Mouse (Mus musculus): ENCODE measurements at regions not wholly inside any gene's neighbourhood (a gene's known extent, or its start where the extent isn't known, plus 50 kb on each side); places are given as distances from the start of the nearest gene placed in this dataset.

DNA sequence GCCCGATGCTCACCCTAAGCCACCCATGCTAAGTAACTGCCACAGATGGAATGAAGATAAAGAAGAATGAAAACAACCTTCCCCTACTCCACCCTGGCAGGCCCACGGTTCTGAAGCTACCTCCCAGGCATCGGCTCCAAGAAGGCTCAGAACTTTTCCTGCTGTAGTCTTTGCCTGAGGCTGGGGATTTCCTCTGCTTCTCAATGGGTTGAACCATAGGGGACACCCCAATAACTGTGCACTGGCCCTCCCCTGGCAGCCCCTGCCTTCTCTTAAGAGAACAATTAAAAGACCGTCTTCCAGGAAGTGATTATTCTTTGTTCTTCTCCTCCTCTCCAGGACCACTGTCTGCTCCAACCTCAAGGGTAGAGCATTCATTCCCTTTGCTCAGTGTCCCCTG is 191.9 kb downstream of the Maf start:
- Histone ChIP-seq H3K27me3 (ENCODE audit: control insufficient read depth, insufficient read depth, low read length) (no peaks in the 10 kb centered on the region), H3K27ac (no peak overlapping the region), H3K36me3 (replicated peaks; ENCODE audit: control insufficient read depth, insufficient read depth) (no peaks in the 10 kb centered on the region)

DNA sequence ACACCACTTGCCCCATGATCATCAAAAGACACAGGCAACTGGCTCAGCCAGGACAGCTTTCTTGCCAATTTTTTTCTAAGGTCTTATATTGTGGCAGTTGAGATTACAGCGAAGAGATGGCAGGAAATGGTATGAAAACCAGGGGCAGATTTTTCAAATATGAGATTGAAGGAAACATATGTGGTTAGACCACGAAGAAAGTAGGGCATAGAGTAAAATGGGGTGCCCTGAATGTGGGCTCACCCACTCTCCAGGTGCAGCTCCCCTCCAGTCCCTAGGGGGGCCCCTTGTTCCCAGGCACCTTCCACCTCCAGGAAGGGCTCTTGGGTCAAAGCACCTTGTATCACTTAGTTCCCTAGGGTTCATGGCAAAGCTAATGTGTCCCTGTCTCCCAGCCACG is 193.1 kb downstream of the Maf start:
- Histone ChIP-seq H3K4me1 (replicated peaks; ENCODE audit: control insufficient read depth, insufficient read depth, low read length) (no peaks in the 10 kb centered on the region), H3K4me2 (replicated peaks) (no peak overlapping the region), H3K27me3 (ENCODE audit: control insufficient read depth, insufficient read depth, low read length) (no peaks in the 10 kb centered on the region), H3K27ac (no peak overlapping the region), H3K9ac (no peak overlapping the region), H3K4me3 (replicated peaks; ENCODE audit: low read length) (no peak overlapping the region), H3K36me3 (replicated peaks; ENCODE audit: control insufficient read depth, insufficient read depth) (no peaks in the 10 kb centered on the region), H3K9me3 (ENCODE audit: control insufficient read depth, low read length) (no peaks in the 10 kb centered on the region)
- DNase-seq (ENCODE audit: low spot score) (no peak), ATAC-seq (ENCODE audit: low FRiP score) (no peak)
- 82% methylated on average over 3 of the region's 3 CpGs for WGBS

More for the DNA sequence above, 191.9 kb downstream of the Maf start:
- H3K4me1 ChIP-seq (replicated peaks; ENCODE audit: control insufficient read depth, insufficient read depth, low read length), result no peaks in the 10 kb centered on the region
- WGBS, result 74% methylated on average over 4 of the region's 4 CpGs
- H3K4me3 ChIP-seq (replicated peaks; ENCODE audit: low read length), result no peak overlapping the region
- no peak overlapping the region for H3K9ac ChIP-seq
- ATAC-seq (ENCODE audit: low FRiP score) (no peak), DNase-seq (ENCODE audit: low spot score) (no peak)
- peaks cover 5% of the 10 kb centered on the region; the same call in 1 of the 2 replicates for H3K9me3 ChIP-seq (ENCODE audit: control insufficient read depth, low read length)
- H3K4me2 ChIP-seq (replicated peaks), result no peak overlapping the region

- no peaks in the 10 kb centered on the region for H3K9me3 ChIP-seq (ENCODE audit: control insufficient read depth, low read length)
- no peaks in the 10 kb centered on the region for H3K27me3 ChIP-seq (ENCODE audit: control insufficient read depth, insufficient read depth, low read length)
- H3K4me2 ChIP-seq (replicated peaks), result no peak overlapping the region
- 92% methylated on average over 4 of the region's 4 CpGs for WGBS
- no peak overlapping the region for H3K4me3 ChIP-seq (replicated peaks; ENCODE audit: low read length)
- ATAC-seq (ENCODE audit: low FRiP score) (no peak), DNase-seq (ENCODE audit: low spot score) (no peak)
- H3K4me1 ChIP-seq (replicated peaks; ENCODE audit: control insufficient read depth, insufficient read depth, low read length), result no peaks in the 10 kb centered on the region
- no peak overlapping the region for H3K27ac ChIP-seq
- H3K36me3 ChIP-seq (replicated peaks; ENCODE audit: control insufficient read depth, insufficient read depth), result no peaks in the 10 kb centered on the region
- no peak overlapping the region for H3K9ac ChIP-seq
Observed at GRCm38 (mm10) chr8:115507180-115507579, 200.4 kb downstream of the Maf start.

GRCm38 (mm10) chr8:115506741-115507140 is 200.9 kb downstream of the Maf start:
- ATAC-seq (ENCODE audit: low FRiP score) (no peak), DNase-seq (ENCODE audit: low spot score) (no peak)
- Histone ChIP-seq H3K4me2 (replicated peaks) (no peak overlapping the region), H3K27ac (no peak overlapping the region), H3K27me3 (ENCODE audit: control insufficient read depth, insufficient read depth, low read length) (no peaks in the 10 kb centered on the region), H3K9ac (no peak overlapping the region), H3K4me1 (replicated peaks; ENCODE audit: control insufficient read depth, insufficient read depth, low read length) (no peaks in the 10 kb centered on the region), H3K9me3 (ENCODE audit: control insufficient read depth, low read length) (no peaks in the 10 kb centered on the region), H3K4me3 (replicated peaks; ENCODE audit: low read length) (no peak overlapping the region), H3K36me3 (replicated peaks; ENCODE audit: control insufficient read depth, insufficient read depth) (no peaks in the 10 kb centered on the region)
- WGBS, result 72% methylated on average over 10 of the region's 10 CpGs

GRCm38 (mm10) chr8:115496016-115496415 is 211.6 kb downstream of the Maf start:
- WGBS, result 93% methylated on average over 1 of the region's 1 CpGs
- no peak for DNase-seq (ENCODE audit: low spot score)
- H3K27me3 ChIP-seq (ENCODE audit: control insufficient read depth, insufficient read depth, low read length), result no peaks in the 10 kb centered on the region

DNA sequence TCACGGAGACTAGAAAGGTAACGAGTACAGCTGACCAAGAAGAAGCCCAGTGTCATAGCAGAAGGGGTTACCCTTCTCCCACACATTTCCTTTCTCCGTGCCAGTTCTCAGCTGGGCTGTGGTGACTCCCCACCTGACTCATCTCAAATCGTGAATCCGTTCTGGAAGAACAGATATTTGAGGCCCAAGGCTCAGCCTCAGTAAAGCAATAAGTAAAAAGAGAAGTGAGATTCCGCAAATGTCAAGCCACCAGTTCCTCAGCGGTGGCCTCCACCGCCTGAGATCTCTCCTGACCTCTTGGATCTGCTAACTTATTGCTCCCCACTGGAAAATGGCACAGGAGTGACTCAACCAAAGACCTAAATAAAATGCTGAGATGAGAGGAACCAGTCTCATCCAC is 213.2 kb downstream of the Maf start:
- DNase-seq (ENCODE audit: low spot score) (no peak), ATAC-seq (ENCODE audit: low FRiP score) (no peak)
- H3K4me2 ChIP-seq (replicated peaks), result no peak overlapping the region
- no peaks in the 10 kb centered on the region for H3K9me3 ChIP-seq (ENCODE audit: control insufficient read depth, low read length)
- H3K4me3 ChIP-seq (replicated peaks; ENCODE audit: low read length), result no peak overlapping the region
- H3K27me3 ChIP-seq (ENCODE audit: control insufficient read depth, insufficient read depth, low read length), result no peaks in the 10 kb centered on the region
- WGBS, result 93% methylated on average over 8 of the region's 8 CpGs
- H3K27ac ChIP-seq, result no peak overlapping the region
- no peak overlapping the region for H3K9ac ChIP-seq
- H3K36me3 ChIP-seq (replicated peaks; ENCODE audit: control insufficient read depth, insufficient read depth), result no peaks in the 10 kb centered on the region
- 0 out of 2 replicates have a peak, but pooled peaks cover 2% of the 10 kb centered on the region for H3K4me1 ChIP-seq (replicated peaks; ENCODE audit: control insufficient read depth, insufficient read depth, low read length)

More at GRCm38 (mm10) chr8:115496016-115496415, 211.6 kb downstream of the Maf start:
- ATAC-seq (ENCODE audit: low FRiP score), result no peak
- H3K36me3 ChIP-seq (replicated peaks; ENCODE audit: control insufficient read depth, insufficient read depth), result no peaks in the 10 kb centered on the region
- H3K4me2 ChIP-seq (replicated peaks), result no peak overlapping the region
- no peaks in the 10 kb centered on the region for H3K9me3 ChIP-seq (ENCODE audit: control insufficient read depth, low read length)
- H3K4me1 ChIP-seq (replicated peaks; ENCODE audit: control insufficient read depth, insufficient read depth, low read length), result 0 out of 2 replicates have a peak, but pooled peaks cover 3% of the 10 kb centered on the region
- no peak overlapping the region for H3K9ac ChIP-seq
- H3K27ac ChIP-seq, result no peak overlapping the region
- no peak overlapping the region for H3K4me3 ChIP-seq (replicated peaks; ENCODE audit: low read length)

- ATAC-seq (ENCODE audit: low FRiP score), result no peak
- no peak overlapping the region for H3K4me3 ChIP-seq (replicated peaks; ENCODE audit: low read length)
- no peak overlapping the region for H3K27ac ChIP-seq
- H3K36me3 ChIP-seq (replicated peaks; ENCODE audit: control insufficient read depth, insufficient read depth), result no peaks in the 10 kb centered on the region
- no peaks in the 10 kb centered on the region for H3K9me3 ChIP-seq (ENCODE audit: control insufficient read depth, low read length)
- H3K9ac ChIP-seq, result no peak overlapping the region
- H3K4me1 ChIP-seq (replicated peaks; ENCODE audit: control insufficient read depth, insufficient read depth, low read length), result peaks cover 5% of the 10 kb centered on the region; the same call in 1 of the 2 replicates
- no peak overlapping the region for H3K4me2 ChIP-seq (replicated peaks)
- H3K27me3 ChIP-seq (ENCODE audit: control insufficient read depth, insufficient read depth, low read length), result no peaks in the 10 kb centered on the region
- no peak for DNase-seq (ENCODE audit: low spot score)
- WGBS, result 43% methylated on average over 3 of the region's 3 CpGs
Observed at GRCm38 (mm10) chr8:115486904-115487303, 220.7 kb downstream of the Maf start.

- 53% methylated on average over 7 of the region's 7 CpGs for WGBS
- Histone ChIP-seq H3K27me3 (ENCODE audit: control insufficient read depth, insufficient read depth, low read length) (no peaks in the 10 kb centered on the region), H3K27ac (no peak overlapping the region), H3K9ac (no peak overlapping the region), H3K4me2 (replicated peaks) (no peak overlapping the region), H3K36me3 (replicated peaks; ENCODE audit: control insufficient read depth, insufficient read depth) (no peaks in the 10 kb centered on the region), H3K4me1 (replicated peaks; ENCODE audit: control insufficient read depth, insufficient read depth, low read length) (no peaks in the 10 kb centered on the region), H3K4me3 (replicated peaks; ENCODE audit: low read length) (no peak overlapping the region), H3K9me3 (ENCODE audit: control insufficient read depth, low read length) (no peaks in the 10 kb centered on the region)
- no peak for ATAC-seq (ENCODE audit: low FRiP score)
- no peak for DNase-seq (ENCODE audit: low spot score)
Observed at GRCm38 (mm10) chr8:115481136-115481535, 226.5 kb downstream of the Maf start.

GRCm38 (mm10) chr8:115478406-115479060 is 229.1 kb downstream of the Maf start:
- 80% methylated on average over 11 of the region's 11 CpGs for WGBS
- Histone ChIP-seq H3K9ac (no peak overlapping the region), H3K9me3 (ENCODE audit: control insufficient read depth, low read length) (no peaks in the 10 kb centered on the region), H3K36me3 (replicated peaks; ENCODE audit: control insufficient read depth, insufficient read depth) (no peaks in the 10 kb centered on the region), H3K27ac (no peak overlapping the region), H3K27me3 (ENCODE audit: control insufficient read depth, insufficient read depth, low read length) (no peaks in the 10 kb centered on the region), H3K4me2 (replicated peaks) (no peak overlapping the region), H3K4me1 (replicated peaks; ENCODE audit: control insufficient read depth, insufficient read depth, low read length) (no peaks in the 10 kb centered on the region), H3K4me3 (replicated peaks; ENCODE audit: low read length) (no peak overlapping the region)
- DNase-seq (ENCODE audit: low spot score) (no peak), ATAC-seq (ENCODE audit: low FRiP score) (no peak)

DNA sequence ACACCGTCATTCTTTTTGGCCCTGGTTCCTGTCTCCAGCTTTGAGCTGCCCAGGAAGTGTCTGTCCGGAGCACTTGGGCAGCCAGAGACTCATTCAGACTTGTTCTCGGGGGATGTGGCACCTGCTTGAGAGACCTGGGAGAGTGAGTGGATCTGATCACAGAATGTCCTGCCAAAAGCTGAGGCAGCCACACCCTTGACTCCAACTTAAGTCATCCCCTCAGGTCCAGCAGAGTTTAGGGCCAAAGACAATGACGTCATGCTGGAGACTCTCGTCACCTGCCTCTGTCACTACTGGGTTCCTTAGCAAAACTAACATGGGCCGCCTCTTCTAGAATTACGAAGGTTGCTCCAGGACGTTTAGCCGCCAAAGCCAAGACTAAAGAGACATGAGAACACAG is 231.5 kb downstream of the Maf start:
- H3K36me3 ChIP-seq (replicated peaks; ENCODE audit: control insufficient read depth, insufficient read depth), result no peaks in the 10 kb centered on the region
- H3K27ac ChIP-seq, result no peak overlapping the region
- H3K4me1 ChIP-seq (replicated peaks; ENCODE audit: control insufficient read depth, insufficient read depth, low read length), result no peaks in the 10 kb centered on the region
- ATAC-seq (ENCODE audit: low FRiP score) (no peak), DNase-seq (ENCODE audit: low spot score) (no peak)
- 94% methylated on average over 9 of the region's 9 CpGs for WGBS
- no peak overlapping the region for H3K9ac ChIP-seq
- H3K4me2 ChIP-seq (replicated peaks), result no peak overlapping the region
- H3K4me3 ChIP-seq (replicated peaks; ENCODE audit: low read length), result no peak overlapping the region
- no peaks in the 10 kb centered on the region for H3K9me3 ChIP-seq (ENCODE audit: control insufficient read depth, low read length)
- no peaks in the 10 kb centered on the region for H3K27me3 ChIP-seq (ENCODE audit: control insufficient read depth, insufficient read depth, low read length)

All from hindbrain, embryonic 14.5 days (tissue).